Mouse (Mus musculus): ENCODE measurements around the gene Olfr24.
"Not testable (repeated sequence)": the region's sequence is repeated elsewhere in the genome, so short reads cannot be mapped to it uniquely, and the experiment has no call there.

Olfr24 gene

DNA sequence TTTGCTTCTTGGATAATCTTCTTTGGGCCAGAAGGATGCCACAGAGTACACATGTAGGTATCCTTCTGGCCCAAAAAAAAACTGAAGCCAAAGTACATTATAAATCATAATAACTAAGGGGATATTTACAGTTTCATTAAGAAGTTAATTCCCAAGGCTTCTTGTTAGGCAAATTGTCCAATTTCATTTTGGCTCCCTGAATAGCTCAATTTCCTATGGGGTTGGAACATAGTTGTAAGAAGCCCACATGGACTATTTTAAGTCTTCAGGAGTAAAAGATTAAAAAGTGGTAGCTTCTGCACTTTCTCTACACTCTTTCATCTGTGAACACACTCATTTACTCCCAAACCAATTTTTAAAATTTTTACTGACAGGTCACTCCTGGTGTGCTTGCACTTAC is at the start of gene Olfr24:
Gene Olfr24 (minus strand): TSS at position 101 of the 400 bp plus-strand sequence.
- DNase-seq (ENCODE audit: low spot score): no peak

DNA sequence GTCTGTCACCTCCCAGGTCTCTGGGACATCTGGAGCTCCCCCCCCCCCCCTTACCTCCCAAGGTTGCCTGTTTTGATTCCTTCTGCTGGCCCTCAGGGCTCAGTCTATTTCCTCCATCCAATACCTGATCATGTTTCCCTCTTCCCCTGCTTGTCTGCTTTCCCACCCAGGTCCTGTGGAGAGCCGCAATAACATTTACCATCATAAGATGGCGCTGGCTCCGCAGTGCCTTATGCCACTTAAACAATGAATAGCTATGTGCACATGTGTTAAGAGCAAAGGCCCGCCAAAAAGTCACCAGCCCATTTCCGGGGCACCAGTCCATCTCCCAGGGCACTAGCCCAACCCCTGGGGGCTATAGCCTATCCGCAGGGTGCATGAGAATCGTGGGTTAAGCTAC is 21.5 kb upstream of the Olfr24 start:
- no peak for DNase-seq (ENCODE audit: low spot score)

DNA sequence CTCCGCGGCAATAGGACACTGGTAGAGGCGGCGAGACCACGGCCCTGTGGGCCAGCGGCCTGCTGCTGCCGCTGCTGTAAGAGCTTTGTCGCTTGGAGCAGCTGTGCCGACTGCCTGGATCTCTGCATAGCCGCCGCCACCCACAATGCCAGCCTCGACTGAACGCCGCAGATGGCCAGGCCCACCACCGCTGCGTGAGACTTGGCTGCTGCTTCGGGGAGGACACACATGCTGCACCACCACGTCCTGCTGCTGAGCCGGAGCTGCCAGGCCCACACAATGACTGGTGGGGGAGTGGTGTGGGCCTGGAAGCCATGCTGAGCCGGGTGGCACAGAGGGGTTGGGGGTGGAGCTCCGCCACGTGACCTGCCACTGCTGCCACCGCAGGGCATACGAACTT is 15.7 kb upstream of the Olfr24 start:
- DNase-seq (ENCODE audit: low spot score): no peak

DNA sequence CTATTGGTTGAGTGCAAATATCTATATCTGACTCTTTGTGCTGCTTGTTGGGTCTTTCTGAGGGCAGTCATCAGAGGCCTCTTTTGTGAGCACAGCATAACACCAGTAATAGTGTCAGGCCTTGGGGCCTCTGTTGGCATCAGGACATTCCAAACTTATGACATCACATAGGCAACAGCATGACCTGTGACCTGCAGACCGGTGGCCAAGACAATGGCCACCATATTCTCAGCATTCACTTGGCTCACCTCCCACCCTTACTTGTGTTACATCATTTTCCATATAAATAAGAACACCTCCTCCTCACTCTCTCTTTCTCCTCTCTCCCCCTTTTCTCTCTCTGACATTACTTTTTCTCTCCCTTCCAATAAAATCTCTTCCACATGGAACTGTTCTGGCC is 15.2 kb upstream of the Olfr24 start:
- no peak for DNase-seq (ENCODE audit: low spot score)

DNA sequence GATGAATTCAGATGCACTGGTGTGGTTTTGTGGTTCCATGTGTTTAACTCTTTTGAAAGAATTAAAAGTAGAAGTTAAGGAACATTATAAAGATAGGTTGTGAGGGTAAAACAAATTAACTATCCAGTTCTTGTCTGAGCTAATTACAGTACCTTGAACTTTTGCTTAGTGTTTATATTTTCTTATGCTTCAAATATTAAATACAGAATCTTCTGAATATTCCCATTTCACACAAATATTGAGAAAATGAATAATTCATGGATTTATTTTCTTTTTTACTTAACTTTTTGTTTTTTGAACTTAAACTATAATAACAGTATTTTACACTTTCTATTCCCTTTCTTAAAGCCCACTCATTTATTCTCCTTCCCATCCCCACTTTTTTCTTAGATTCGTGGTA is 8.2 kb downstream of the Olfr24 start:
- DNase-seq (ENCODE audit: low spot score): no peak

DNA sequence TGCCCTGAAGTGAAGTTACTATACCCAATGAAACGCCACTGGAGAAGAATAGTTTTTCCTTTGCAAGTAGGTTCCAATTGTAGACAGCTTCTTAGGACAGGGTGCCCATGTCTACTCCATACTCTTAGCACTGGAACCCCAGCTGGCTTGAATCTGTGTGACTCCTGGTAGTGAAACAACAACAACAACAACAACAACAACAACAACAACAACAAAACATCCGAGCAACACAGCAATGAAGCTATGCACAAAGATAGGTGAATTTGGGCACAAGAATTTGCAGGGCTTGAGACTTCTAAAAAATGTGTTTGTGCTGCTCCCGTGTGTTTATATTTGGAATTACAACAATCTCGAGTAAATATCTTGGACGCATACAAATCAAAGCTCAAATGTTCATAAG is 19.2 kb downstream of the Olfr24 start:
- DNase-seq (ENCODE audit: low spot score): peak; percentile 37

DNA sequence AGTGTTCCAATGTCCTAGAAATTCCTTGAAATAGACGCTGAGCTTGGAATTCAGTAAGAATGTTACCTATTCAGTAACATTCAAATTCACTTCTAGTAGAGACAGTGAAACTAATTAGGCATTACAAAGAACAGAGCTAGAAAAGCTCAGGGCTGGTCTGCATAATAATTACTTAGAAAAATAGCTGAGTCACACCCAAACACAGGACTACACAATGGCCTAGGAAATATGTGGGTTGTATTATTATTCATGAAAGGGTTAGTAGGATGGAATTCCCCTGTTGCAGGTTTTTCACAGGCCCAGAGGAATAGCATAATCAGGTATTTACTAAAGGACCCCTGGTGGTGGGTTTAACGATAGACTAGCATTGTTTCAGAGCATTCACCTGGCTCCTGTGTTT is 29.6 kb downstream of the Olfr24 start:
- DNase-seq (ENCODE audit: low spot score): not testable (repeated sequence)

DNA sequence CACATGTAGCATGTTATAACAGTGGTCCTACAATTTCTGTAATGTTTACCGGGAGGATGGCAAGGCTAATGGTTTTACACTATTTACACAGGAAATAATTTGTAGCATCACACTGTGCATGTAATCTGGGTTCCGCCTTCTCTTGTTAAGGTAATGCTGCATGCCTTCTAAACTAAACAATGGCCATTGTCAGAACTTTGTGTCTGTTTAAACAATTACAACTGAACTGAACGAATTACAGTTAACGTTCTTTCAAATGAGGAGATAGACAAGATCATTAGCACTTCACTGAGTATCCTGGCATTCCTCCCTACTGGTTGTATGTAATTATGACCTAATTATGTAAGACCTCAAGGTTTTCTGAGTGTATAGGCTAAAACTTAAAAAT is 41.1 kb downstream of the Olfr24 start:
- no peak for DNase-seq (ENCODE audit: low spot score)

DNA sequence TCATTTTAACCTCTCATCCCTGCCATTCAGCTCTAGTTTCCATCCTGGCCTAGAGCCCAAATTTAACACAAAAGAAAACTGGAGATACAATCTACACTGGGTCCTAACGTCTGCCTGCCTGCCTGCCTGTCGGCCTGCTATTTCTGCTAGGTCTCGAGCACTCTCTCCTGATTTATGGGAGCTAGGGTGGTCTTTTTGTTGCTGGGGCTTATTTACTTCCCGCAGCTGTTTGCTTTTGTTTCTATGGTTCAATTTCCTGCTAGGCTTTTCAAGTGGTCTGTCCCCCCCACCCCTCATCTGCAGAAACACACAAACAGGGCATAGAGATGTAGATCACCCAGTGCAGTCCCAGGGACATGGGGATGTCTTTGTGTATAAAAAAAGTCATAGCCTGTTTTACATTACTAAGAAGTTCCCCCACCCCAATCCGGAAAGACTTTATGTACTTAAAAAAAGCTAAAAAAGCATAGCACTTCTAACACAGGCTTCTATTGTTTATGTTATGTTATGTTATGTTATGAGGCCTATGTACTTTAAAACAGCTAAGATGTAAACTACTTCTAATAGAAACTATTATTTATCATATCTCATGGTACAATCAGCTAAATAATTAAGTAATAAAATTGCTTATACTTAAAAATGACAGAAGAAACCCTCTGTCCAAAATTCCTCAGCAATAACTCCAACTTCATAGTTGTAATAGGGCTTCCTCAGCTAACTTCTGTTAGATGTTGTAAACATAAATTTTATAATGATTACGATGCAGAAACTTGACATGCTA is 41.7 kb downstream of the Olfr24 start:
- no peak for DNase-seq (ENCODE audit: low spot score)

DNA sequence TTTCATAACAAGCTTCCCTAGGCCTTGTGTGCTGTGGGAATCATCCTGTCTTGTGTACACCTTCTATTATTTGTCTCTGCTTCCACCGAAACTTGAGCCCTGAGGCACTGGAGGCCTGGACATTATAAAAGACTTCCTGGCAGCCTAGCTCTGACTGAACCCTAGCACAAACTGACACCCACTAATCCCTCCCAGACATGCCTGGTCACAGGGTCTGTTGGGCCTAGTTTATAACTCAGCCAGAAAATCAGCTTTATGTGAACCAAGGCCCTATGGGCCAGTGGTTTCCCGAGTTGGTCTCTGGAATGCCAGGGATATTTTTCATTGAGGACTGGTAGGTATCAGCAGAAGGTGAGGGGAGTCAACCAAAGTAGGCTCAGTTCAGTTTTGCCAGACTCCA is 42.8 kb downstream of the Olfr24 start:
- DNase-seq (ENCODE audit: low spot score): no peak

DNA sequence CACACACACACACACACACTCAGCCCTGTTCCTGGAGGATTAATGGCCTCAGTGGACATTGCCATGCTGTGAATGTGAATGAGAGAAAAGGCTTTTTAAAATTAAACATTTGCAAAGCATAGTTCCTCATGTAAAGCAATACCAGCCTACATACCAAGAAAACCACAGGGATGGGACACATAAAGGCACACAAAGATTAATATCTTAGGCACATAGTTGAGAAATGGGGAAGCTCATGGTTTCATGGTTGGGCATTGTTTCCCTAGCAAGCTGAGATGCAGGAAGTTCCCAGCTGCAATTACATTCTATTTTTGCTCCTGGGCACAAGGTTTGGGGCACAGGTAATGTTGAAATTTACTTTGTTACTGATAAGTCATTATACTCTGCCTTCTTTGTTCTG is 58.2 kb downstream of the Olfr24 start:
- DNase-seq (ENCODE audit: low spot score): no peak
